Mouse (Mus musculus) liver, embryonic 14.5 days (tissue): ENCODE data around the gene Ifnar2.

Experiments
- CTCF ChIP-seq: IDR thresholded peaks from 2 replicates; pipeline ENCODE4 v1.5.1; 2016; ENCODE audit warnings: antibody characterized with exemption, low read depth, control low read depth
- EP300 ChIP-seq: IDR thresholded peaks from 2 replicates; pipeline ENCODE4 v1.6.1; 2016; ENCODE audit warnings: antibody characterized with exemption, low read depth

DNA sequence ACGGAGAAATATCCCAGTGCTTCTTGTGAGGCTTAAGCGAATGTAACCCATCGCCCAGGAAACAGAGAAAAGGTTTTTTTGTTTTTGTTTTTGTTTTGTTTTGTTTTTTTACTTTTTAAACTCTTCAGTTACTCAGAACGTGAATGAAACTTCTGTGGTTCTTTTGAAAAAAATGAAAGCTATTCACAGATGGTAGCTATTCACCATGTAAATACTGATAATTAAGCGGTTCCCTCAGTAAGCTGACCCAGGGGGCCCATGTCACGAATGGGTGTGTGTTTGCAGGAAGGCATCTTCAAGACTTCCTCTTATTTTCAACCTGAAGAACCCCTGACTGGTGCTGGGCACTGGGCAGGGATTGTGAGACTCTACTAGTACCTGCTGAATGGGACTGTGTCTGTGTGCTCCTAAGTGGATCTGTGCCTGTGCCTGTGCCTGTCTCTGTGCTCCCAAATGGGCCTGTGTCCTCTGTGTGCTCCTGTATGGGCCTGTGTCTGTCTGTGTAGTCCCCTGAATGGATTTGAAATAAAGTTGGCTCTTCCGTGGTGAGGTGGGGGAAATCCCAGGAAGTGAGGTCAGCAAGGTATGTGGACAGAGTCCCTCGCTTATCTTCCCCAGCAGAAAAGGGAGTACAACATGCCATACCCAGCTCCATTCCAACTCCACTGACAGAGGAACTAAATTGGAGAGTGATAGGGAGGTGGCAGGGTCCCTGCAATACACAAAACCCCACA is 74.4 kb downstream of the Ifnar2 start:
- TF ChIP-seq CTCF: no peak
- 0 out of 2 replicates have a peak, but pooled peaks have one; percentile 6 for TF ChIP-seq EP300
